Mouse (Mus musculus) CD4-positive, CD25-positive, alpha-beta regulatory T cell, adult 4 months (primary cell): ENCODE data around the gene Pdlim5. TPM values are rescaled to one million over a fixed set of nuclear protein-coding genes. Genes with fewer than 3 reads are reported as not detected.

ENCODE experiments used
- ATAC-seq: one replicate; pipeline ENCODE4 v1.8.0; 2017
- polyA plus RNA-seq, 2 experiments: library from polyadenylated mRNA; unstranded; fragments of 100-300 nt; shearing (Covaris generic); gene quantifications; one replicate each; pipeline ENCODE4 v1.2.1; 2017

Pdlim5 gene
- polyA plus RNA-seq, 2 experiments from 2014 or later, result 21.1 to 24.0 TPM

DNA sequence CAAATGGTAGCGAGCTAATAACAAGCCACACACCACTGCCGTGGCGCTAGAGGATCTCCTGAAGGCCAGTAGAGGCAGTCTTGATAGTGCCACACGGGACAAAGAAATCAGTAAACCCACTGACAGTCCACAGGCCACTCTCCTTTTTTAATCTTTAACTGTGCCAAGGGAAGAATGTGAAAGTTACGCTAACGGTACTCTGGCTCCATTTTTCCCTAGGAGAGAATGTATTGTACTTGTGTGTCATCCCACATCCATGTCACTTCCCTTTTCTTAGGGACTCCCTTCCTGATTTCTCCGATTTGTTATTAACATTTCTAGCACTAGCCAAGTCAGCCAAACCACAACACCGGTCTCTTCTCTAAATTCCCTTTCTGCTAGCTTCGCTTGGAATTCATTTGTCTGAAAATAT is 1.5 kb downstream of the Pdlim5 start:
- ATAC-seq, result no peak

DNA sequence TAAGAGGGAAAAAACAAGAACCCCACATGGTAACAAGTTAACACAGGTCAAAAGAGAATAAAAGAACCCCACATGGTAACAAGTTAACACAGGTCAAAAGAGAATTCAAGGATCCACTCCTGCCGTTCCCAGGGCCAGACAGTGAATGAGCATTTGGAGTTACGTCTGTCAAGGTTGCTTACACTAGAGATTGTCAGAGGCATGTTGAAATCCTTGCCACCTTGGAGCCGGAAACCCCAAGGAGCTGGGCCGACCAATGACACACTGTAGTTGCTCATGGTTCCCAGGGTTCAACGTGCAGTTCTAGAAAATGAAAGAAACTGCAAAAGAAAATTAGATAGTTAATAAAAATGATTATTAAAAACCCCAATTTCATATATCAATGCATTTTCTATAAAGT is 4.0 kb downstream of the Pdlim5 start:
- no peak for ATAC-seq

GRCm38 (mm10) chr3:142390288-142390687 is 5.2 kb downstream of the Pdlim5 start:
- ATAC-seq, result no peak

- ATAC-seq, result no peak
These were observed 7.3 kb downstream of the Pdlim5 start for GRCm38 (mm10) chr3:142388189-142388588.

DNA sequence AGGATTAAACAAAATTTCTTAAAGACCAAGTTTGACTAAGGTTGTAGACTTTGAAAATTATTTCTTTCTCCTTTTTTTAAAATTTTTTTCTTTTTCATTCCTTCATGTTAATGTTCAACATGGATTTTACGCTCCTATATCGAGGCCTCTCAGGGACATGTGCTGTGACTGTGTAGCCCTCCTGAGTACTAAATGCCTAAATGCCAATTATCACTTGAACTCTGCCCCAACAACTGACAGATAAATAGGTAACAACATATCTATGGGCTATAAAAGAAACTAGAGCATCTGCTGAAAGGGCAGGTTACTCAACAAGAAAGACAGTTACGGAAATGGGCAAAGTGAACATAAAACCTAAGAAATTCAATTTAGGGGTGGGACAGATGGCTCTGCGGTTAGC is 9.0 kb downstream of the Pdlim5 start:
- ATAC-seq, result no peak

GRCm38 (mm10) chr3:142385690-142386089 is 9.8 kb downstream of the Pdlim5 start:
- ATAC-seq, result no peak

- ATAC-seq, result no peak
These were observed 18.9 kb downstream of the Pdlim5 start for GRCm38 (mm10) chr3:142376638-142377037.

GRCm38 (mm10) chr3:142375106-142375505 is 20.4 kb downstream of the Pdlim5 start:
- ATAC-seq, result no peak

- no peak for ATAC-seq
These were observed 22.9 kb downstream of the Pdlim5 start for GRCm38 (mm10) chr3:142372465-142373147.

- ATAC-seq, result no peak
These were observed 27.1 kb downstream of the Pdlim5 start for GRCm38 (mm10) chr3:142368411-142368810.

- ATAC-seq, result no peak
These were observed 33.4 kb downstream of the Pdlim5 start for GRCm38 (mm10) chr3:142362092-142362491.

DNA sequence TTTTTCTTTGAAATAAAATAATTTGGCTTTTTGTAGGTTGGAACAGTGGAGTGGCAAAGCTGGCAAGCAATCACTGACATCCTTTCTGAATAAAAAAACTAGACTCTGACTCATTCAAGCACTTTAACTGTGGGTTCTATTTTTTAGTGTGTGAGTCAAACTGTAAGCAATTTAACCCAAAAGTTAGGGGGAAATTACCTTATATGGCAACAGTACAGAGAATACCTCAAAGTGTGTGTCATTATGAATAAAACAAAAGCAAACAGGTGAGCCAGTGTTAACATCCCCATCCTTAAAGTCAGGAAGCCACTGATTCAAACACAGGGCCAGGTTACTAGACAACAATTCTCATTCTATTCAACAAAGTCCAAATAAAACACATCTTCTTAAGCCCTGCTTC is 36.5 kb downstream of the Pdlim5 start:
- ATAC-seq, result peak; percentile 58

- peak; percentile 93 for ATAC-seq
These were observed 38.8 kb downstream of the Pdlim5 start for GRCm38 (mm10) chr3:142356661-142357060.

- no peak for ATAC-seq
These were observed 42.3 kb downstream of the Pdlim5 start for GRCm38 (mm10) chr3:142353218-142353617.

DNA sequence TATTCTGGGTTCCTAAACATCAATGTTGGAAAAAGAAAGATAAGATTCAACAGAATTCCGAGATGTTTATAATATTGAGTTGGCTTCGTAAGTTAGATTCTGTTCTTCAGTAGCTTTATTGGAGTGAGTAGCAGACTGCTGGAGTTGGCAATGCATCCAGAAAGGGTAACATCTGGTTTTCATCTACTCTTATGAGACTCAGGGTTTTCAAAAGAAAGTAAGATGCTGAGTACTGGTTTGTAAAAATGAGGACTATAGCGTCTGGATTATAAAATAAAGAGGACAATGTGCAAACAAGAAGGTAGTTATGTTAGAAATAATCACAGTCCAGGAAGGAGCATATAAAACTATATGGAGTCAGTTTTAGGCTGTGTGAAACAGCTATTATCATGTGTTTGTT is 45.0 kb downstream of the Pdlim5 start:
- no peak for ATAC-seq

GRCm38 (mm10) chr3:142348816-142349631 is 46.5 kb downstream of the Pdlim5 start:
- ATAC-seq, result no peak

- no peak for ATAC-seq
These were observed 49.2 kb downstream of the Pdlim5 start for GRCm38 (mm10) chr3:142346261-142346660.

DNA sequence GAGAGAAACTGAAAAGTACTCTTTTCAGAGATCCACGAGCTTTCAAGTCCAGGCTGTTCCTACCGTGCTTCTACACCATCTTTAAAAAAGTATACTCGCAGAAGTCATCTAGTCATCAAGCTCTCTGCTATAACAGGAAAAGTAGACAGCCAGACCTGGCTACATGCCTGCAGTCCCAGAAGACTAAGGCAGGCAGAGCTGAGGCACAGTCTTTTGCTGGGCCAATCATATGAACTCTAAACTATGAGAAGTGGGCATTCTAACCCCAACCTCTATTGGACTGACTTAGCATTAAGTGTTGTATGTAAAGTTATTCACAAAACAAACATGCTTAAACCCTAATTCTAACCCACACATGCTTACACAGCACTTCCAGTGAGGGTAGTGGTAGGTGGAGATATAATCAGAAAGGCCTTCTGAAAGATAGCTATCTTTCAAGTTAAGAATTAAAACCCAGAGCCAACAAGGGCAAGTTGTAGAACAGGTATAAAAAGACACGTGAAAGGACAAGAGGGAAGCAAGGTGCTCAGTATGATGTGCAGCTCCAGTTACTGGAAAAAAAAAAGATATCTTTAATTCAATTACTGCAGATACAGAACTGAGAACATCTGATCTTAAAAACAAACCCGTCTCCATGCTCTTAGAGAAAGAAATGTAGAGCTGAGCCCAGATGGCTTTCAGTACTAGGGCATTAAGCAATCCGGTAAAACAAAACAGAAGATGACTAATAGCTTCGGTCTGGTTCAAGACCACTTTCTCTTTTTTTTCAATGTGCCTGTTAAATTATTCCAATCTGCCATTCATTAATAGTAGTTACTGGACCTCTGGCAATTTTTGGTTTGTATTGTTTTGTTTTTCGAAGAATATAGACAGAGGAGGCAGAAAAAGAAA is 50.0 kb downstream of the Pdlim5 start:
- ATAC-seq, result no peak

- ATAC-seq, result no peak
These were observed 51.7 kb downstream of the Pdlim5 start for GRCm38 (mm10) chr3:142343786-142344185.

- no peak for ATAC-seq
These were observed 54.8 kb downstream of the Pdlim5 start for GRCm38 (mm10) chr3:142340701-142341100.

GRCm38 (mm10) chr3:142339440-142340251 is 55.9 kb downstream of the Pdlim5 start:
- ATAC-seq, result no peak

- ATAC-seq, result no peak
These were observed 57.4 kb downstream of the Pdlim5 start for GRCm38 (mm10) chr3:142338058-142338457.
